Mouse (Mus musculus): Measurements from ENCODE around the gene AI467606. TPM values are rescaled to one million over a fixed set of nuclear protein-coding genes. Genes with fewer than 3 reads are reported as not detected.

AI467606 gene
- total RNA-seq, 4 experiments from 2014 or later, result 1.2 to 3.7 (median 2.3) TPM

- no peak for DNase-seq (ENCODE audit: low spot score in 2 of 2)
These were observed 30.1 kb downstream of the AI467606 start for GRCm38 (mm10) chr7:127121061-127121910.

- no peak for DNase-seq (ENCODE audit: low spot score in 2 of 2)
These were observed 30.7 kb downstream of the AI467606 start, which contains the start of gene Qprt for GRCm38 (mm10) chr7:127121911-127122270. Gene Qprt (minus strand): TSS chr7:127122226.

GRCm38 (mm10) chr7:127129638-127130037 is 38.5 kb downstream of the AI467606 start:
- peak; percentile 71 for DNase-seq (ENCODE audit: low spot score in 2 of 2)

DNA sequence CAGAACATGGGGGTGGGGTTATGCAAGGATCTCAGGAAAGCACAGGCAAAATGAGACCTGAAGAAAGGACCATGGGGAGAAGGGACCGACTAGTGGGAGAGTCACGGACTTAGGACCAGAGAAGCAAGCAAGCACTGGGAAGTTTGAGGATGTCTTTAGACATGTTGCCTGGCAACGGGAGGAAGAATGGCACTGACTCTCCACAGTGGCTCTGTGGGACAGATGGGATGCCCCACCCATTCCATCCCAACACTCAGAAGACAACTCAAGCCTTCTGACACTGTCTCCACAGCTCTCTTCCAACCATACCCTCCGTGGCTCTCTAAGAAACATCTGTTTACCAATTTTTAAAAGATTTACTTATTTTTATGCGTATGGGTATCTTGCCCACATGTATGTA is 42.0 kb downstream of the AI467606 start:
- no peak for DNase-seq (ENCODE audit: low spot score in 2 of 2)

DNA sequence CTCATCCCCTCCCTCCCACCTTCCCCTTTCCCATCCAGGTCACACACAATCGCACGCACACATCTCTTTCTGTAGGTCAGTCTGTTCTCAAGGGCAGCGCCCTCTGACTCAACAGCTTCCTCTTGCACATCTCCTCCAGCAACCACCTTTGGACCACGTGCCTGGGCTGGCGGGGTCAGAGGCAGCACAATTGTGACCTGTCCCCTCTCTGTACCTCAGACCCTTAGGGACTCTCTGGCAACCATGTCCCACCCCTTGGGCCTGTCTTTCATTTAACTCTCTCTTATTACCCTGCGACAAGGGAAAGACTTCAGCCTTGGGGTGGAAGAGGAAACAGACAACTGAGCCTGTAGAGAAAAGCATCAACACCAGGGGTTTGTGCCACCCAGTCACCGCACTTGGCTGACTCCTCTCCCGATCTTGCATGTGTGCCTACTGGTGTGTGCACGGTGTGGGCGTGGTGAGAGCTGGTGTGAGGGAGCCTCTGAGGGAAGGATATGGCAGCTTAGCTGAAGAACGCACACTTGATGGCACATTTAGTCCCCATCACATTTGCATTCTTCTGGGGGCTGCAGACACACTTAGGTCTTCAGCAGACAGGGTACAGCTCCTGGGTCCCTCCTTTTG is 43.8 kb downstream of the AI467606 start:
- no peak for DNase-seq (ENCODE audit: low spot score in 2 of 2)

DNA sequence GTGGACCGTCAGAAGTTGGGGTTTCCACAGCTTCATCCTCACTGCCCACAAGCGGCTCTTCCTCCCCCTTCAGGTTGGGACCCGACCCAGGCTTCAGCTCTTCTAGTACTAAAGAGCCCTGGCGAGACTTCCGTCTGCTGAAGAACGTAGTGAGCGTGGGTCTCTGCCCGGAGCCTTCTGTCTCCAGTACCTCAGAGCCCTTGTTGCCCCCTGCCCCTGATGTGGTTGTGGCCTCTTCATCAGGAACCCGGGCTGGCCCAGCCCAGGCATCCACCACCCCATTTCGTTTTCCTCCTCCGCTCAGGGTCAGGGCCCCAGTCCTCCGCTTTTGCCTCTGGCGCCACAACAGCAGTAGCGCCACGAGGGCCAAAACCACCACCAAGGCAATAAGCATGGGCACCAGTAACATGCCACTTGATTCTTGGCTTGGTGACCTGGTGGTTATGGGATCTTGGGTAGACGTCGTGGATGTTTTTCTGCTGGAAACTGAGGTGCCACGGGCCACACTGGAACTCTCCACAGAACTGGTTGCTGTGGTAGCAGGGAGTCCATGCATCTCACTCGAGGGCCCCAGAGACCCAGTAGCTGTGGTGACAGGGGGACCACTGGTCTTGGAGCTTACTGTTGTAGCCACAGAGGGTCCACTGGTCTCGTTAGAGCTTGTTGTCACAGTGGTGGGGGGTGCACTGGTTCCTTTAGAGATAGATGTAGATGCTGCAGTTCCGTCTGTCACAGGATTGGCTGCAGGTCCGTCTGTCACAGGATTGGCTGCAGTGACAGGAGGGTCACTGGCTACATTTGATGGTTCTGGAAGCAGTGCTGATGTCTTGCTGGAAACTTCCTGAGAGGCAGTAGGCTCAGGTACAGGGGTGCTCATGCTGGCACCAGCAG is 45.3 kb downstream of the AI467606 start:
- DNase-seq (ENCODE audit: low spot score in 2 of 2), result no peak

DNA sequence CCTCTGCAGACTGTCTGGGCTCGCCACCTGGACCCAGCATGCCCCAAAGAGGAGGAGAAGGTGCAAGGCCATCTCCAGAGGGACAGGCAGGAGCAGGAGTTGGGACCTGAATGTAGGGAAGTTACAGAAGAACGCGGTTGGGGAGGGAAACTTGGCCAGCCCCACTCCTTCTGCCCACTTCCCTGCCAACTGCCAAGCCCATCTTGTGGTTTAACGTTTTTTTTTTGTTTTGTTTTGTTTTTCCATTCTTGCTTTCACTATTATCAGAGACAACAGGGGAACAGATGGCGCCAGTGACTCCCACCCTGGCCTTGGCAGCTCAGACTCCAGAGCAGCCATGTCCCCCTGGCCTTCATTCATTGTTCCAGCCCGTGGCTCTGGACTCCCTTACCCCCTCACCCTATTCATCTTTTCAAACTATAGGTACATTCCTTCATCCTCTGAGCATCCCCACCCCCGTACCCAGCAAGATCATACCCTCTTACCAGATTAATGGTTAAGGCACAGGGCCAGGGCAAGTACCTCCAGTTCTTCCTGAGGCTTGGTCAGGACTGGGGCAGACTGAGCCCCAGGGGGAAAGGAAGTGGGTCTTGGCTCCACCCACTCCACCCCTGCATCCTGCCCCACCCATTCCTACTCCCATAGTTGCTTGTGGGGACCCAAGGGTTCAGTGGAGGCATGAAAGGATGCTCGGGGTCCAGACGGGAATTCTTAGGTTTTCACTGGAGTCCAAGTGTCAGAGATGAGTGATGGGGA is 46.3 kb downstream of the AI467606 start, which contains the start of gene Spn:
Spn (minus strand) TSS at position 562 of the 756 bp plus-strand sequence.
- DNase-seq (ENCODE audit: low spot score in 2 of 2), result no peak

DNA sequence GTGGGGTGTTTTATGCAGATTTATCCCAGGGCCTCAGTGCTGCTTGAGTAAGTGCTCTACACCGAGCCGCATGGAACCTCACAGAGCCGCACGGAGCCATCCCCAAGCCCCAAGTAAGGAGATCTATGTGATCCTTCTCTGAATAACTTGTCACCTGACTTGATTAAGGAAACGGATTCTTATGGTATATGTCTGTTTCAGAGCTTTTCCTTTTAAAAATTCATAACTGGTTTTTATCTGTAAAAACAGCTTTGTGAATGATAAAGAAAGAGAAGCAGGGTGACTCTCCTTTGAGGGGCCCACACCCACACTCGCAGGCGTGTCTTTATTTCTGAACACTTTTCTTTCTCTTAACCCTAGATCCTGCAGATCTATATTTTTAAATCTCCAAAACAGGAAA is 47.9 kb downstream of the AI467606 start:
- DNase-seq (ENCODE audit: low spot score in 2 of 2), result no peak

- DNase-seq (ENCODE audit: low spot score in 2 of 2), result no peak
These were observed 48.4 kb downstream of the AI467606 start for GRCm38 (mm10) chr7:127139562-127139961.

GRCm38 (mm10) chr7:127140623-127141404 is 49.7 kb downstream of the AI467606 start:
- DNase-seq (ENCODE audit: low spot score in 2 of 2), result no peak

DNA sequence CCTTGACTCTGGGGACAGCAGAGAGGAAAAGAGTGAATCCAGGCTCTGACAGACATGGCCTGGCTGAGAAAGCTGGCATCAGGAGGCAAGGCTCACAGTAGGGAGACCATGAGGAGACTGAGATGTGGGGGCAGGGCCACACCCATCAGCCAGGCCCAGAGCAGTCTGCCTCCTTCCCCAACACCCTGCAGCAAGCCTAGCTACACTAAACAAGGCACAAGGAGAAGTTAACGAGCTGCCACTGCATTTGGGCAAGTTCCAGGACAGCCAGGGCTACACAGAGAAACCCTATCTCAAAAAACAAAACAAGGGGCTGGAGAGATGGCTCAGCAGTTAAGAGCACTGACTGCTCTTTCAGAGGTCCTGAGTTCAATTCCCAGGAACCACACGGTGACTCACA is 51.1 kb downstream of the AI467606 start:
- DNase-seq (ENCODE audit: low spot score in 2 of 2), result no peak

DNA sequence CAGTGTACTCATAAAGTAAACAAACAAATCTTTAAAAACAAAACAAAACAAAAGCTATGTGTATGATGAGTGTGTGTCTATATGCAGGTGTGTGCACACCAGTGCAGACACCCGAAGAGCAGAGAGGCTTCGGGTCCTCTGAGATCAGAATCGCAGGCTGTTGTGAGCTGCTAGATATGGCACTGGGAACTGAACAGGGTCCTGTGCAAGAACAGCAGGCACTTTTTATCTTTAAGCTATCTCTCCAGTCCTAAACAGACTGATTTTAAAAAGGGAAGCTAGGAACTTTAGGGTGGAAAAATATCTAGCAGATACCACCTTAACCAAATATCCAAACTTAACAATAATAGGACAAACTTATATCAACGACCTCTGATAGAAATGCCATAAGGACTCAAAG is 51.5 kb downstream of the AI467606 start:
- DNase-seq (ENCODE audit: low spot score in 2 of 2), result no peak

Small RNA genes lying within 50 kb of the gene (microRNA-seq; reads per million reads assigned to microRNA genes)
- gene Gm44343, result 0 reads per million in 2 experiments

Other genes starting within 250 kb of the AI467606 start
- gene Doc2a, start 243.9 kb upstream of the AI467606 start, total RNA-seq (2022), result 10 to 100 TPM; 17.6 to 20.0 (median 18.7) TPM
- gene Hirip3, start 229.4 kb upstream of the AI467606 start, total RNA-seq (2022), result 10 to 100 TPM; 25.6 to 44.7 (median 36.2) TPM
- 10 to 100 TPM; 46.3 to 59.5 (median 56.1) TPM for gene Ino80e, start 229.0 kb upstream of the AI467606 start, total RNA-seq (2022)
- 100 to 1,000 TPM; 146 to 179 (median 151) TPM for gene Taok2, start 206.7 kb upstream of the AI467606 start, total RNA-seq (2022)
- 10 to 100 TPM; 21.8 to 34.3 (median 25.6) TPM for gene Tmem219, start 168.4 kb upstream of the AI467606 start, total RNA-seq (2022)
- 100 to 1,000 TPM; 137 to 173 (median 161) TPM for gene Kctd13, start 162.5 kb upstream of the AI467606 start, total RNA-seq (2022)
- 10 to 100 TPM; 27.2 to 41.0 (median 31.5) TPM for gene Asphd1, start 141.8 kb upstream of the AI467606 start, total RNA-seq (2022)
- 100 to 1,000 TPM; 433 to 476 (median 455) TPM for gene Sez6l2, start 140.8 kb upstream of the AI467606 start, total RNA-seq (2022)
- 100 to 1,000 TPM; 138 to 156 (median 152) TPM for gene Cdipt, start 115.4 kb upstream of the AI467606 start, total RNA-seq (2022)
- gene Cdiptos, start 115.3 kb upstream of the AI467606 start, total RNA-seq (2022), result 1 to 10 TPM in 1 of 4 experiments, not detected in 3; 1.0 TPM
- gene Mvp, start 76.7 kb upstream of the AI467606 start, total RNA-seq (2022), result 10 to 100 TPM; 10.5 to 17.2 (median 14.1) TPM
- gene Pagr1b, start 74.9 kb upstream of the AI467606 start, total RNA-seq (2022), result not detected
- gene Pagr1a, start 74.0 kb upstream of the AI467606 start, total RNA-seq (2022), result 10 to 100 TPM; 18.9 to 59.7 (median 27.8) TPM
- gene Gm42742, start 70.3 kb upstream of the AI467606 start, total RNA-seq (2022), result 10 to 100 TPM; 20.5 to 63.0 (median 52.5) TPM
- 100 to 1,000 TPM; 208 to 223 (median 215) TPM for gene Prrt2, start 70.1 kb upstream of the AI467606 start, total RNA-seq (2022)
- 100 to 1,000 TPM; 204 to 209 (median 206) TPM for gene Maz, start 64.3 kb upstream of the AI467606 start, total RNA-seq (2022)
- gene Kif22, start 48.9 kb upstream of the AI467606 start, total RNA-seq (2022), result 1 to 10 TPM; 2.5 to 9.4 (median 3.8) TPM
- gene Zg16, start 4.0 kb upstream of the AI467606 start, total RNA-seq (2022), result not detected
- gene Qprt, start 30.9 kb downstream of the AI467606 start, total RNA-seq (2022), result 1 to 10 TPM in 1 of 4 experiments, under 1 TPM in 3; 0.22 to 1.1 (median 0.53) TPM
- under 1 TPM; 0.29 to 0.68 (median 0.46) TPM for gene Spn, start 46.5 kb downstream of the AI467606 start, total RNA-seq (2022)
- gene Cd2bp2, start 104.7 kb downstream of the AI467606 start, total RNA-seq (2022), result 10 to 100 TPM; 87.4 to 94.4 (median 90.0) TPM
- 100 to 1,000 TPM in 2 of 4 experiments, 10 to 100 TPM in 2; 97.9 to 106 (median 101) TPM for gene Tbc1d10b, start 117.1 kb downstream of the AI467606 start, total RNA-seq (2022)
- gene Mylpf, start 117.5 kb downstream of the AI467606 start, total RNA-seq (2022), result 1 to 10 TPM; 2.8 to 5.1 (median 3.6) TPM
- gene Zfp553, start 141.7 kb downstream of the AI467606 start, total RNA-seq (2022), result 10 to 100 TPM; 20.6 to 21.4 (median 20.9) TPM
- 1 to 10 TPM; 2.4 to 7.9 (median 7.0) TPM for gene Sept1, start 141.8 kb downstream of the AI467606 start, total RNA-seq (2022)
- 10 to 100 TPM; 51.6 to 62.9 (median 58.3) TPM for gene Zfp771, start 152.9 kb downstream of the AI467606 start, total RNA-seq (2022)
- gene Dctpp1, start 169.3 kb downstream of the AI467606 start, total RNA-seq (2022), result 10 to 100 TPM; 16.8 to 21.7 (median 19.5) TPM
- gene Sephs2, start 182.7 kb downstream of the AI467606 start, total RNA-seq (2022), result 10 to 100 TPM; 36.9 to 43.1 (median 40.0) TPM
- under 1 TPM; 0.36 to 0.73 (median 0.53) TPM for gene Itgal, start 204.9 kb downstream of the AI467606 start, total RNA-seq (2022)

Measured in layer of hippocampus, adult 8-10 months (tissue).